Mouse (Mus musculus): Measurements from ENCODE around the gene Heatr1. TPM values are rescaled to one million over a fixed set of nuclear protein-coding genes. Genes with fewer than 3 reads are reported as not detected.
"Not testable (repeated sequence)": the region's sequence is repeated elsewhere in the genome, so short reads cannot be mapped to it uniquely, and the experiment has no call there.

Heatr1 gene
- total RNA-seq, 2 experiments from 2014 or later = 10.1 to 16.4 TPM

GRCm38 (mm10) chr13:12454686-12455390, 60.0 kb downstream of the Heatr1 start:
- no peak for DNase-seq

- no peak for DNase-seq
These were observed 61.9 kb downstream of the Heatr1 start for GRCm38 (mm10) chr13:12456711-12457110.

- peak; percentile 25 for DNase-seq
These were observed 65.6 kb downstream of the Heatr1 start for GRCm38 (mm10) chr13:12460443-12460842.

- peak; percentile 95 for DNase-seq
These were observed 66.3 kb downstream of the Heatr1 start for GRCm38 (mm10) chr13:12460881-12461729.

GRCm38 (mm10) chr13:12461730-12462119, 66.9 kb downstream of the Heatr1 start:
- DNase-seq = no peak

GRCm38 (mm10) chr13:12462623-12463022, 67.8 kb downstream of the Heatr1 start:
- no peak for DNase-seq

GRCm38 (mm10) chr13:12464159-12464558, 69.3 kb downstream of the Heatr1 start:
- DNase-seq = not testable (repeated sequence)

- no peak for DNase-seq
These were observed 70.0 kb downstream of the Heatr1 start, which contains the start of gene Lgals8 for GRCm38 (mm10) chr13:12464844-12465243. Lgals8 (minus strand) TSS chr13:12464944.

GRCm38 (mm10) chr13:12468488-12468887, 73.7 kb downstream of the Heatr1 start:
- DNase-seq = no peak

- DNase-seq = peak; percentile 25
These were observed 79.0 kb downstream of the Heatr1 start for GRCm38 (mm10) chr13:12473724-12474378.

GRCm38 (mm10) chr13:12475239-12475638, 80.4 kb downstream of the Heatr1 start:
- no peak for DNase-seq

- no peak for DNase-seq
These were observed 82.1 kb downstream of the Heatr1 start for GRCm38 (mm10) chr13:12476886-12477285.

- no peak for DNase-seq
These were observed 83.5 kb downstream of the Heatr1 start for GRCm38 (mm10) chr13:12478301-12478700.

GRCm38 (mm10) chr13:12479802-12480201, 85.0 kb downstream of the Heatr1 start:
- DNase-seq = no peak

GRCm38 (mm10) chr13:12485197-12485596, 90.4 kb downstream of the Heatr1 start:
- DNase-seq = no peak

- DNase-seq = no peak
These were observed 90.8 kb downstream of the Heatr1 start for GRCm38 (mm10) chr13:12485640-12486039.

Other genes with a start within 250 kb of the Heatr1 start
- gene Mtr, start 136.9 kb upstream of the Heatr1 start, total RNA-seq (2021) = 10 to 100 TPM; 14.3 to 14.9 TPM
- gene Actn2, start 54.3 kb upstream of the Heatr1 start, total RNA-seq (2021) = 1,000 to 10,000 TPM; 1,566 to 2,231 TPM
- gene Lgals8, start 69.9 kb downstream of the Heatr1 start, total RNA-seq (2021) = 10 to 100 TPM; 25.3 to 32.4 TPM
- not detected for gene Edaradd, start 125.4 kb downstream of the Heatr1 start, total RNA-seq (2021)
- gene Ero1lb, start 170.8 kb downstream of the Heatr1 start, total RNA-seq (2021) = 1 to 10 TPM in 1 of 2 experiments, under 1 TPM in 1; 0.92 to 1.3 TPM

Data from gastrocnemius, postnatal 25 days (tissue).